Mouse (Mus musculus) liver, embryonic 15.5 days (tissue): ENCODE measurements around the gene Brd7. TPM values are rescaled to one million over a fixed set of nuclear protein-coding genes. Genes with fewer than 3 reads are reported as not detected.
A peak's percentile ranks its signal among the peaks of the same experiment; 100 is the strongest.

Source experiments
- ATAC-seq: fragments of 200-750 bp; cut with Nextera tagmentation; 2 replicates; pipeline ENCODE4 v1.8.0; 2017; ENCODE audit warnings: moderate number of reproducible peaks, mild to moderate bottlenecking, moderate library complexity; ENCODE audit not compliant: insufficient read depth
- H3K27ac ChIP-seq: fragments of 300-500 bp; sonication (generic); replicated peaks from 2 replicates; pipeline ENCODE4 v1.5.1; 2015; ENCODE audit warnings: mild to moderate bottlenecking, inconsistent platforms
- H3K27me3 ChIP-seq: fragments of 300-500 bp; sonication (generic); 2 replicates; pipeline ENCODE4 v1.6.1; 2015; ENCODE audit warnings: mild to moderate bottlenecking, inconsistent platforms
- H3K36me3 ChIP-seq: fragments of 300-500 bp; sonication (generic); replicated peaks from 2 replicates; pipeline ENCODE4 v1.6.1; 2015; ENCODE audit warnings: moderate library complexity, mild to moderate bottlenecking, inconsistent platforms
- H3K4me1 ChIP-seq: fragments of 300-500 bp; sonication (generic); replicated peaks from 2 replicates; pipeline ENCODE4 v1.6.1; 2015; ENCODE audit warnings: inconsistent platforms
- H3K4me2 ChIP-seq: fragments of 300-500 bp; sonication (generic); 2 replicates; pipeline ENCODE4 v1.6.1; 2015; ENCODE audit warnings: moderate library complexity, mild to moderate bottlenecking, inconsistent platforms
- H3K4me3 ChIP-seq: fragments of 300-500 bp; sonication (generic); replicated peaks from 2 replicates; pipeline ENCODE4 v1.5.1; 2015; ENCODE audit warnings: mild to moderate bottlenecking, inconsistent platforms
- H3K9ac ChIP-seq: fragments of 300-500 bp; sonication (generic); 2 replicates; pipeline ENCODE4 v1.6.1; 2015; ENCODE audit warnings: moderate library complexity, mild to moderate bottlenecking, inconsistent platforms
- H3K9me3 ChIP-seq: fragments of 300-500 bp; sonication (generic); replicated peaks from 2 replicates; pipeline ENCODE4 v1.6.1; 2016; ENCODE audit warnings: inconsistent platforms
- WGBS: fragments of 180-500 bp; shearing (Covaris S2); methylation state at CpG from one replicate; pipeline ENCODE4 v1.1.7; 2015; ENCODE audit warnings: mixed read lengths; ENCODE audit not compliant: insufficient replicate concordance; 5-methylcytosine and 5-hydroxymethylcytosine counted together
- polyA plus RNA-seq: library from polyadenylated mRNA; unstranded; fragments of >200 nt; fragmentation: Nextera tagmentation; extraction: Ambion mirVana; gene quantifications from 2 replicates; pipeline ENCODE4 v1.2.1, GENCODE M21; 2015

Gene Brd7
- 28.4 and 31.3 TPM in 2 replicates for polyA plus RNA-seq

DNA sequence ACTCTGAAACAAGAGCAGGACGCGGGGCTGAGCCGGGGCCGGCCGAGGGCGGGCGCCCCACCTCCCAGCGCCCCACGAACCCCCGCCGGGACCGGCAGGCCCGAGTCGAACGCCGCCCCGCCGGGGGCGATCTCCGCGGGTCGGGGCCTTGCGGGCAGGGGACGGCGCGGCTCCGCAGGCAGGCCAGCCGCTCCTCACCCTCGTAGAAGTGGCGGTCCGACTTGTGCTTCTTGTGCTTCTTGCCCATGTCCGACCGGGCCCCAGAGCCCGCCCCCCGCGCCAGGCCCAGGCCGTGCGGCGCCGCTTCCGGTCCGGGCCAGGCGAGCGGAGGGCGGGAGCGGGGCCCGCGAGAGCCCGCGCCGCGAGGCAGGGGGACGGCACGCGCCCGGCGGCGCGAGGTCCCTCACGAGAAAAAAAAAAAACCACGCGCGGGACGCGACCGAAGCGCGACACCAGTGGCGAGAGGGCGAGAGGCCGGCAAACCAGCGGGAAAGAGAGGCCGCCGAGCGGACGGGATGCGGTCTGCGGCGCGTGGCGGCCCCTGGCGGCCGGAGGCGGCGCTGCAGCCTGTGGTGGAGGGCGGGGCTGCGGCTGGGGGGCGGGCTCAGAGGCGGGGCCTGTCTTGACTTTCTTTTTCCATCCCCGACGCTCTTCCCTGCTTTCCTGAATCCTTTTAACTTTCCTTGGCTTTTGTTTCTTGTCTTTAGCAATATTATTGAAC is at the start of gene Brd7:
TSS of gene Brd7 (minus strand) at position 487 of the 721 bp plus-strand sequence.
- Histone ChIP-seq H3K27ac (peak within 1 kb of the TSS; percentile 91), H3K9me3 (no peaks in the 10 kb centered on the region), H3K4me2 (peak within 1 kb of the TSS; percentile 83), H3K9ac (peak within 1 kb of the TSS; percentile 96), H3K27me3 (no peaks in the 10 kb centered on the region), H3K36me3 (peaks cover 30% of the 10 kb centered on the region), H3K4me1 (peaks cover 43% of the 10 kb centered on the region), H3K4me3 (peak within 1 kb of the TSS; percentile 99)
- WGBS = under 1% methylated on average over 87 of the region's 91 CpGs
- ATAC-seq = peak; percentile 77

DNA sequence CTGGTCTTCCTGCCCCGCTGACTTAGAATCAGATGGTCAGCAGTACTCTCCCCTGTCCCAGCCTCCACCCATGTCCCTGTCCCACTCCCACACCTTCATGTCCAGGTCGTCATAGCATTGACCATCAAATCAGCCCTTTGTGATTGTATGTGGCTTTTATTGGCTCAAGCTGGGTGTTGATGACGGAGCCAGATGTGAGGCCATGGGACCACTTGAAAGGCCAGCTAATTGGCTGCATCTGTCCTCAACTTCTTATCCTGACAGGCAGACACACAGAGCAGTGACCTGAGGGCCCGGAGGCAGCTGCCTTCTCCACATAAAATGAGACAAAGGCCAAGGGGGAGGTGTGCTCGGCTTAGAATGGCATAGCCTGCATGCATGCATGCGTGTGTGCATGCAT is 49.5 kb upstream of the Brd7 start:
- Histone ChIP-seq H3K4me2 (no peak overlapping the region), H3K4me3 (no peak overlapping the region), H3K27ac (no peak overlapping the region), H3K4me1 (no peaks in the 10 kb centered on the region; the same call in 1 of the 2 replicates), H3K36me3 (no peaks in the 10 kb centered on the region), H3K9me3 (no peaks in the 10 kb centered on the region), H3K9ac (no peak overlapping the region), H3K27me3 (no peaks in the 10 kb centered on the region)
- ATAC-seq = no peak
- WGBS = 61% methylated on average over 6 of the region's 6 CpGs

DNA sequence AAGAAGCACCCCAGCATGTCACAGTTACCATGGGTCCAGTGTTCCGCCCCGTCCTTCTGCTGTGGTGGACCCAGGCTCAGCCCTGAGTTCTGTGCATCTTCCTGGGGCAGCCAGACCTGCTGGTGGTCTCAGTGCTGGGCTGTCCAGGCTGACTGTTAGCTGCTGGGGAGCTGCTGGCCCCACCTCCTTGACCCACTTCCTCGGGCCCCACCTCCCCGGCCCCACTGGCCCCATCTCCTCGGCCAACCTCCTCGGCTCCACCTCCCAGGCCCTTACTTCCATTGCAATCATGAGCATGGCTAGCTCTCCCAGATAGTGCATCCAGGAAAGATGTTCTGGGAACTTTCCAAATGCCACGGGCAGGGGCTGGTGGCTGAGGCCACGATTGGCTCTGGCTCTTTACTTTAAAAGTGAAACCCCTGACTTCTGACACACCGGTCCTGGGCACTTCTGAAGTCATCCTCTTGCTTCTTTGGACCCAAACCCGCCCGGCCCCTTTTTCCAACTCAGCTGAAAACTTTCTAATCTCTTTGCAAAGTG is 47.5 kb upstream of the Brd7 start:
- WGBS = 33% methylated on average over 11 of the region's 11 CpGs
- Histone ChIP-seq H3K27ac (no peak overlapping the region), H3K4me3 (no peak overlapping the region; the same call in 1 of the 2 replicates), H3K4me1 (no peaks in the 10 kb centered on the region; the same call in 1 of the 2 replicates), H3K4me2 (peak overlapping the region; percentile 44), H3K36me3 (no peaks in the 10 kb centered on the region), H3K9ac (no peak overlapping the region), H3K27me3 (no peaks in the 10 kb centered on the region), H3K9me3 (no peaks in the 10 kb centered on the region)
- no peak for ATAC-seq

DNA sequence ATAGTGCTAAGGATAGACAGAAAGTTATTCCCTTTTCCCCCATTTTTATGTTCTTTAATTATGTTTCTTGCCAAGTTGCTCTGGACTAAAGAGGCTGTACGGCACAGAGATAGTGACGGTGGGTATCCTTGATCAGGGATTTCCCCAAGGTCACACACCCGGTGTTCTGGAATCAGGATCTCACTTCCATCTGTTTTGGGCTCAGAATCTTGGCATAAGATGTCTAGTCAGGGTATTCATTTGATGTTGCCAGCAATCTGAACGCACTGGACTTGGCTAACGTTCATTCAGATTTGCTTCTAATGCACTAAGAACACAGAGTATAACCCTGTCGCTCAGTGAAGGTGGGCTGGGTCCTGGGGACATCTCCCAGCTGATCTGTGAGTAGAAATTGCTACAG is 45.7 kb upstream of the Brd7 start:
- Histone ChIP-seq H3K4me1 (no peaks in the 10 kb centered on the region; the same call in 1 of the 2 replicates), H3K9me3 (no peaks in the 10 kb centered on the region), H3K4me3 (no peak overlapping the region), H3K36me3 (no peaks in the 10 kb centered on the region), H3K27me3 (no peaks in the 10 kb centered on the region), H3K4me2 (no peak overlapping the region), H3K27ac (no peak overlapping the region), H3K9ac (no peak overlapping the region)
- WGBS = 84% methylated on average over 6 of the region's 6 CpGs
- ATAC-seq = no peak

DNA sequence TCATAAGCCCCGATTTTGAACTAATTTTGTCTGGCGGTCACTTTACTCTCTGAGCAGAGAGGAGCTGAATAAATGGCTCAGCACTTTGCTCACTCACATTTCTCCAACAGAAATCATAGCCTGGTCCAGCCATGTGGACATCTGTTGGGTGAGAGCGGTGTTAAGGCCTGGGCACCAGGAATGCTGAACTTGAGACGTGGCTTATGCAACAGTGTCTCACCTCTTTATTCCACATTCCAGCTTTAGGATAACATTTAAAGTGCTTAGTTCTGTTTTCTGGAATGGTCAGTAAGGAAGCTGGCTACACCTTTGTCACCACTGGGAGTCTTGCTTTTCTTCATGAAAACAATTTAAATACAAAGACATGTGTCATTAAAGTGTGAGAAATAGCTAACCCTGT is 36.1 kb upstream of the Brd7 start:
- H3K36me3 ChIP-seq = no peaks in the 10 kb centered on the region
- WGBS = 74% methylated on average over 4 of the region's 4 CpGs
- no peaks in the 10 kb centered on the region for H3K27me3 ChIP-seq
- no peak overlapping the region for H3K27ac ChIP-seq
- H3K4me3 ChIP-seq = no peak overlapping the region
- no peak for ATAC-seq
- no peak overlapping the region for H3K4me2 ChIP-seq
- no peak overlapping the region for H3K9ac ChIP-seq
- no peaks in the 10 kb centered on the region for H3K4me1 ChIP-seq
- no peaks in the 10 kb centered on the region for H3K9me3 ChIP-seq

DNA sequence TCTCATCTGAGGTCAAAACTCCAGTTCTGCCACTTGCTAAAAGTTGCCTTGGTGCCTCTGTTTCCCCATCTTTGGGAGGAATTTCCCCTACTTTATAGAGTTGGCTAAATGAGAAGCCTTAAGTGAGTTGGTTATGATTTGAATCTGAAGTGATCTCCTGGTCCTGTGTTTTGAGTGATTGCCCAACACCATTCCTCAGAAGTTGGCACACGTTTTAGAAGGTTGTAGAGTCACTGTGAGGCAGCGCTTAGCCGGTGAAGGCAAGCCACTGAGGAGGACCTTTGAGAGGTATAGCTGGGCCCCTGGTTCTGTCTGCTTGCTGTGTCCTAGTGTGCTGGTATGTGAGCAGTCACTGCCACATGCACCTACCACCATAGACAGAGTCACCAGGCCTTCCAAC is 31.3 kb upstream of the Brd7 start:
- Histone ChIP-seq H3K4me2 (no peak overlapping the region), H3K27ac (no peak overlapping the region), H3K9me3 (no peaks in the 10 kb centered on the region), H3K9ac (no peak overlapping the region), H3K36me3 (no peaks in the 10 kb centered on the region), H3K27me3 (no peaks in the 10 kb centered on the region), H3K4me1 (no peaks in the 10 kb centered on the region), H3K4me3 (no peak overlapping the region)
- no peak for ATAC-seq
- WGBS = 57% methylated on average over 3 of the region's 3 CpGs

DNA sequence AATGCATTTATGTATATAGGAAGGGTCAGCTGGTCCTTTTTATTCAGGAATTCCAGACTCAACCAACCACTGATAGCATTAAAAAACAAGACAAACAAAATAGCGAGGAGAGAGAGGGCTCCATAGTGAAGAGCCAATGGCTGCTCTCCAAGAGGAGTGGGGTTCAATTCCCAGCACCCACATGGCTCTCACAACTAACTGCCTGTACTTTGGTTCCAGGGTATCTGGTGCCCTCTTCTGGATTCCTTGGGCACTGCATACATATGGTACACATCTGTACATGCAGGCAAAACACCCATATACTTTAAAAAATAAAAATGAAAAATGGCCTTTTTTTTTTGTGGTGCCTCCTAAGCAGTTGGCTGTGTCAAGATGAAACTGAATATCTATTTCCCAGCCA is 28.8 kb upstream of the Brd7 start:
- Histone ChIP-seq H3K4me1 (no peaks in the 10 kb centered on the region), H3K9me3 (no peaks in the 10 kb centered on the region), H3K4me3 (no peak overlapping the region), H3K4me2 (no peak overlapping the region), H3K27me3 (no peaks in the 10 kb centered on the region), H3K27ac (no peak overlapping the region), H3K36me3 (no peaks in the 10 kb centered on the region), H3K9ac (no peak overlapping the region)
- 61% methylated on average over 1 of the region's 1 CpGs for WGBS
- ATAC-seq = no peak

DNA sequence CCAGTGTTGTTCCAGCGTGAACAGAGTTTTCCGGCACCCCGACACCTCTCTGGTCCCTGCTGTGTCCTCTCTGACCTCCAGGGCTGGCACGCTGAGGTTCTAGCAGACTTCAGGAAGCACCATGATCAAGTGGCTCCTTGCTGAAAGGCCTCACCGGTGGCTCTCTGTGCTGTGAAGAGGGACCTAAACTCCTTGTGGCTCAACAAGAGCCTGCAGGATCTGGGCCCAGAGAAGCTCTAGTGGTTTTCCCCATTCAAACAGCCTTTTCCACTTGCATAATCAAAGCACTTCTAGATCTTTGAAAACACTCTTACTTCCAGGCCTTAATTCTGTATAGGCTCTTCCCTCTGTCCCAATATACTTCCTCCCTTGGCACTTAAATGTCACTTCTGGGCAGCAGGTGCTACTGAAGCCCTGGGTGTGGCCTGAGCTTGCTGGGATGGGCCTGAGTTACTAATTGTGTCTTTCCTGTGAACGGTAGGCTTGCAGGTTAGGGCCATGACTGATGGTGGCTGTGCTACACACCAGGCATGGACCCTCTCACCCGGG is 26.8 kb upstream of the Brd7 start:
- H3K27me3 ChIP-seq = no peaks in the 10 kb centered on the region
- H3K4me1 ChIP-seq = no peaks in the 10 kb centered on the region
- WGBS = 59% methylated on average over 7 of the region's 7 CpGs
- H3K4me2 ChIP-seq = no peak overlapping the region
- no peaks in the 10 kb centered on the region for H3K9me3 ChIP-seq
- ATAC-seq = no peak
- H3K36me3 ChIP-seq = no peaks in the 10 kb centered on the region
- no peak overlapping the region for H3K27ac ChIP-seq
- H3K4me3 ChIP-seq = no peak overlapping the region
- no peak overlapping the region for H3K9ac ChIP-seq

DNA sequence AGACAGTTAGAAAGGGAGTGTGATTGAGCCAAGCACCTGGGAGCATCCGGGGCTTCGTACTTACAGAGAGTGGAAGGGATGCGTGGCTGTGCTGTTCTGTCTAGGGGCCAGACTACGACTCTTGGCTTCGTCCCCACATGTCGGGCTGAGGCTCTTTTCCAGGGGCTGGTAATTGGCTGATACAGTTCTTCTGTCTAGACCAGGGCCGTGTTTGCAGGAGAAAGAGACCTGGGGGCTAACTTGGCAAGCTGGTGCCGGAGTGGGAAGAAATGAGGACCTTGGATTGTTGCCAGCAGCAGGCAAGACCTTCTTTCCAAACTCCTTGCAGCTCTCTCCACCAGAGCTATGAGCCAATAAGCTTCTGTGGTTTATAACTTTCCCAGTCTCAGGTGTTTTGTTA is 25.9 kb upstream of the Brd7 start:
- no peak overlapping the region for H3K4me2 ChIP-seq
- no peaks in the 10 kb centered on the region for H3K4me1 ChIP-seq
- H3K4me3 ChIP-seq = no peak overlapping the region
- 73% methylated on average over 8 of the region's 8 CpGs for WGBS
- H3K27me3 ChIP-seq = no peaks in the 10 kb centered on the region
- H3K27ac ChIP-seq = no peak overlapping the region
- no peak for ATAC-seq
- H3K9ac ChIP-seq = no peak overlapping the region
- H3K9me3 ChIP-seq = no peaks in the 10 kb centered on the region
- H3K36me3 ChIP-seq = no peaks in the 10 kb centered on the region

DNA sequence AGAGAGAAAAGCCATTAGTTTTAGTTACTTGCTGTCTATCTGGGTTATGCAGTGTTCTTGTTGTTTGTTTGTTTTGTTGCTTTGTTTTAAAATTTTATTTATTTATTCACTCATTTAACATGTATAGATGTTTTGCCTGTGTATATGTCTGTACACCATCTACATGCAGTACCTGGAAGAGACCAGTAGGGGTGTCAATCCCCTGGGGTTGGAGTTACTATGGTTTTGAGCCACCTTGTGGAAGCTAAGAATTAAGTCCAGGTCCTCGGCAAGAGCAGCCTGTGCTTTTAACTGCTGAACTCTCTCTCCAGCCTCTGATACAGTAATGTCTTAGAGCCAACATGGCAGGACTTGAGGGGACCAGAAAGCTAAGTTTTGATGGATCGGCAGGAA is 21.2 kb upstream of the Brd7 start:
- 83% methylated on average over 2 of the region's 2 CpGs for WGBS
- no peaks in the 10 kb centered on the region for H3K9me3 ChIP-seq
- no peak overlapping the region for H3K27ac ChIP-seq
- H3K4me1 ChIP-seq = no peaks in the 10 kb centered on the region
- H3K36me3 ChIP-seq = no peaks in the 10 kb centered on the region
- H3K9ac ChIP-seq = no peak overlapping the region
- no peak overlapping the region for H3K4me3 ChIP-seq
- no peak overlapping the region for H3K4me2 ChIP-seq
- no peak for ATAC-seq
- H3K27me3 ChIP-seq = peaks cover 25% of the 10 kb centered on the region

DNA sequence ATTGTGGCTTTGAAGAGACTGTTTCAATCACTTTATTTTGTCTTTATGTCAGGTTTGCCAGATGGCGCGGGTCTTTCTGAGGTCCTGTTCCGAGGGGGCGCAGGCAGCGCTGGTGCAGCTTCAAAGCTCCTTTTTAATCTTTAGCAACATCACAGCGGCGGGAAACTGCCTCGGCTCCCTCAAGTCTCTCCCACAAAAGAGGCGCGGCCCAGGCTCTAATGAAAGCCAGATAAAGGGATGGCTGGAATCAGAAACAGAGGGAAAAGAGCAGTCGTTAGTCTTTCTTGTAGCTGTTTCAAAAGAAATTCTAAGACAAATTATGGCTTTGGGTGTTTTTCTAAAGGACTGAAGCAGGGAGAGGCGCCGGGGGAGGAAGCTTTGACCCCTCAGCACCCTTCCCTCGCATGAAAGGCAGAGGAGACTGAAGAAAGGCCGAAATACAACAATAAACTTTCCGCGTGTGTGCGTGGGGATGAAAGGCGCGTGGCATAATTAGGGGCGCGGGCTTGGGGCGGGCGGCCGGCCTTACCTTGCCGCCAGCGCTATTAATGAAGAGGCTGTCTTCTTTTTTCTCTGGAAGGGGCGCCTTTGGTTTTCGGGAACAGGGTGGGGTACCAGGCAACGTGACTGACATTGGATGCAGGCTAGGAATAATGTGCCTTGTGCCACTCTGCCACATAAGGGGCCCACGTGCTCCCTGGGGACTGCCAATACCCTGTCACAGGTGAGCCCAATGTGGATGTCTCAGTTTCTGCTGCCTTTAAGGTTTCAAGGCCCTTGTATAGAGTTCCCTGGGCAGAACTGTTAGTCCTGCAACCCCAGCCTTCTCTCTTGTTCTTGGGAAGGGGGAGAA is 20.5 kb upstream of the Brd7 start:
- 74% methylated on average over 31 of the region's 31 CpGs for WGBS
- Histone ChIP-seq H3K4me1 (no peaks in the 10 kb centered on the region), H3K9me3 (no peaks in the 10 kb centered on the region), H3K4me3 (no peak overlapping the region), H3K9ac (no peak overlapping the region), H3K36me3 (no peaks in the 10 kb centered on the region), H3K4me2 (no peak overlapping the region), H3K27ac (no peak overlapping the region), H3K27me3 (peaks cover 26% of the 10 kb centered on the region)
- no peak for ATAC-seq
